Mouse (Mus musculus) heart, adult 2 months (tissue): ENCODE data around the gene Alg14. TPM values are rescaled to one million over a fixed set of nuclear protein-coding genes. Genes with fewer than 3 reads are reported as not detected.

Experiments used
- DNase-seq, 2 experiments: peaks; one replicate each; pipeline ENCODE4 v3.0.0; 2021
- H3K27ac ChIP-seq: fragments of 200-600 bp; 2 replicates; pipeline ENCODE4 v1.8.1; 2022
- H3K27me3 ChIP-seq: fragments of 200-500 bp; 2 replicates; pipeline ENCODE4 v1.6.1; 2012; ENCODE audit warnings: mild to moderate bottlenecking, low read length, inconsistent platforms, mixed read lengths; ENCODE audit not compliant: control insufficient read depth, insufficient read depth
- H3K36me3 ChIP-seq: fragments of 200-500 bp; 2 replicates; pipeline ENCODE4 v1.6.1; 2012; ENCODE audit warnings: low read length, inconsistent platforms; ENCODE audit not compliant: control insufficient read depth, insufficient read depth
- H3K4me1 ChIP-seq: fragments of 200-500 bp; 2 replicates; pipeline ENCODE4 v1.6.1; 2011; ENCODE audit warnings: low read length; ENCODE audit not compliant: control insufficient read depth, insufficient read depth
- H3K4me3 ChIP-seq: fragments of 200-600 bp; 2 replicates; pipeline ENCODE4 v1.8.1; 2022
- H3K79me2 ChIP-seq: fragments of 200-500 bp; replicated peaks from 2 replicates; pipeline ENCODE4 v1.6.1; 2012; ENCODE audit warnings: mild to moderate bottlenecking, inconsistent platforms, low read length, moderate library complexity, mixed read lengths; ENCODE audit not compliant: control insufficient read depth, insufficient read depth
- H3K9ac ChIP-seq: fragments of 200-500 bp; 2 replicates; pipeline ENCODE4 v1.6.1; 2012; ENCODE audit warnings: low read depth, mild to moderate bottlenecking, control low read depth, inconsistent platforms, low read length, mixed read lengths
- CTCF ChIP-seq: fragments of 200-600 bp; IDR thresholded peaks from 2 replicates; pipeline ENCODE4 v1.8.1; 2022; ENCODE audit warnings: antibody characterized with exemption, mild to moderate bottlenecking, moderate library complexity
- EP300 ChIP-seq: fragments of 200-500 bp; IDR thresholded peaks from 2 replicates; pipeline ENCODE4 v1.6.1; 2011; ENCODE audit warnings: low read depth, low read length, control low read depth; ENCODE audit not compliant: insufficient read depth
- POLR2A ChIP-seq: fragments of 200-500 bp; IDR thresholded peaks from 2 replicates; pipeline ENCODE4 v1.6.1; 2011; ENCODE audit warnings: mild to moderate bottlenecking, low read depth, low read length, control low read depth; ENCODE audit not compliant: insufficient read depth
- WGBS: fragments of 180-500 bp; shearing (Covaris S2); methylation state at CpG from one replicate; pipeline ENCODE4 v1.1.7; 2018; 5-methylcytosine and 5-hydroxymethylcytosine counted together
- intact Hi-C: fragments of 180-260 bp; cut with DNase I; formaldehyde crosslinking; loops from one replicate; pipeline ENCODE4 v1.15.1; 2025
- polyA plus RNA-seq: library from polyadenylated mRNA; depleted of rRNA; stranded (reverse); fragments of >200 nt; gene quantifications from 2 replicates; pipeline ENCODE4 v1.2.3, GENCODE M21; 2012
- total RNA-seq, 2 experiments: library from RNA; stranded (reverse); gene quantifications; 2 replicates each; pipeline ENCODE4 v1.2.3; 2021

The Alg14 gene
- total and polyA plus RNA-seq, 3 experiments = 9.1 to 12.5 (median 10.4) TPM

- no peak for DNase-seq
- Histone ChIP-seq H3K4me1 (peaks cover 10% of the 10 kb centered on the region), H3K27me3 (no peaks in the 10 kb centered on the region), H3K36me3 (peaks cover 3% of the 10 kb centered on the region), H3K9ac (no peak overlapping the region), H3K27ac (no peak overlapping the region), H3K79me2 (no peaks in the 10 kb centered on the region), H3K4me3 (no peak overlapping the region)
- 45% methylated on average over 8 of the region's 8 CpGs for WGBS
- TF ChIP-seq CTCF (no peak), POLR2A (no peak), EP300 (no peak)
- intact Hi-C loops = no loop called here
Measured at GRCm38 (mm10) chr3:121344056-121344945, 52.7 kb downstream of the Alg14 start.

- 62% methylated on average over 10 of the region's 11 CpGs for WGBS
- intact Hi-C loops = no loop called here
- Histone ChIP-seq H3K4me1 (peaks cover 13% of the 10 kb centered on the region), H3K79me2 (no peaks in the 10 kb centered on the region), H3K27ac (no peak overlapping the region), H3K36me3 (peaks cover 3% of the 10 kb centered on the region; the same call in 1 of the 2 replicates), H3K27me3 (no peaks in the 10 kb centered on the region), H3K9ac (no peak overlapping the region), H3K4me3 (no peak overlapping the region)
- TF ChIP-seq CTCF = no peak
- no peak for TF ChIP-seq EP300
- TF ChIP-seq POLR2A = no peak
- no peak for DNase-seq
Measured at GRCm38 (mm10) chr3:121344951-121345642, 53.5 kb downstream of the Alg14 start.

- no peaks in the 10 kb centered on the region for H3K79me2 ChIP-seq
- no peak overlapping the region for H3K27ac ChIP-seq
- TF ChIP-seq CTCF (no peak), POLR2A (no peak), EP300 (no peak)
- 83% methylated on average over 6 of the region's 6 CpGs for WGBS
- H3K9ac ChIP-seq = no peak overlapping the region
- DNase-seq = no peak
- no peaks in the 10 kb centered on the region for H3K27me3 ChIP-seq
- intact Hi-C loops = no loop called here
- no peaks in the 10 kb centered on the region for H3K36me3 ChIP-seq
- H3K4me3 ChIP-seq = no peak overlapping the region
- H3K4me1 ChIP-seq = peaks cover 10% of the 10 kb centered on the region
Measured at GRCm38 (mm10) chr3:121345643-121346000, 54.0 kb downstream of the Alg14 start.

GRCm38 (mm10) chr3:121346507-121347267, 55.1 kb downstream of the Alg14 start:
- Histone ChIP-seq H3K4me3 (no peak overlapping the region), H3K27ac (no peak overlapping the region), H3K79me2 (no peaks in the 10 kb centered on the region), H3K9ac (no peak overlapping the region), H3K27me3 (no peaks in the 10 kb centered on the region), H3K4me1 (peaks cover 10% of the 10 kb centered on the region), H3K36me3 (no peaks in the 10 kb centered on the region)
- WGBS = 94% methylated on average over 12 of the region's 12 CpGs
- TF ChIP-seq EP300 (no peak), POLR2A (no peak), CTCF (no peak)
- no peak for DNase-seq
- intact Hi-C loops = no loop called here

GRCm38 (mm10) chr3:121348792-121349191, 57.2 kb downstream of the Alg14 start:
- no peaks in the 10 kb centered on the region for H3K79me2 ChIP-seq
- no peaks in the 10 kb centered on the region for H3K27me3 ChIP-seq
- no peak overlapping the region for H3K27ac ChIP-seq
- H3K36me3 ChIP-seq = no peaks in the 10 kb centered on the region
- DNase-seq = no peak
- TF ChIP-seq EP300 (no peak), CTCF (no peak), POLR2A (no peak)
- H3K4me3 ChIP-seq = no peak overlapping the region
- WGBS = 89% methylated on average over 6 of the region's 6 CpGs
- intact Hi-C loops = no loop called here
- H3K9ac ChIP-seq = no peak overlapping the region
- H3K4me1 ChIP-seq = peaks cover 10% of the 10 kb centered on the region
